Mouse (Mus musculus) hindbrain, embryonic 12.5 days (tissue): Measurements from ENCODE around the gene Eme1. TPM values are rescaled to one million over a fixed set of nuclear protein-coding genes. Genes with fewer than 3 reads are reported as not detected.

Source experiments
- ATAC-seq: fragments of 200-750 bp; cut with Nextera tagmentation; 2 replicates; pipeline ENCODE4 v1.8.0; 2017; ENCODE audit warnings: moderate TSS enrichment; ENCODE audit not compliant: low FRiP score
- H3K27ac ChIP-seq: fragments of 300-500 bp; sonication (generic); 2 replicates; pipeline ENCODE4 v1.5.1; 2016; ENCODE audit warnings: mild to moderate bottlenecking
- H3K27me3 ChIP-seq: fragments of 300-500 bp; sonication (generic); 2 replicates; pipeline ENCODE4 v1.6.1; 2016; ENCODE audit warnings: mild to moderate bottlenecking
- H3K36me3 ChIP-seq: fragments of 300-500 bp; sonication (generic); 2 replicates; pipeline ENCODE4 v1.6.1; 2016; ENCODE audit warnings: mild to moderate bottlenecking
- H3K4me1 ChIP-seq: fragments of 300-500 bp; sonication (generic); 2 replicates; pipeline ENCODE4 v1.6.1; 2016
- H3K4me2 ChIP-seq: fragments of 300-500 bp; sonication (generic); replicated peaks from 2 replicates; pipeline ENCODE4 v1.6.1; 2016; ENCODE audit warnings: mild to moderate bottlenecking
- H3K4me3 ChIP-seq: fragments of 300-500 bp; sonication (generic); 2 replicates; pipeline ENCODE4 v1.5.1; 2016; ENCODE audit warnings: mild to moderate bottlenecking
- H3K9ac ChIP-seq: fragments of 300-500 bp; sonication (generic); 2 replicates; pipeline ENCODE4 v1.6.1; 2016; ENCODE audit warnings: mild to moderate bottlenecking, moderate library complexity
- H3K9me3 ChIP-seq: fragments of 300-500 bp; sonication (generic); replicated peaks from 2 replicates; pipeline ENCODE4 v1.6.1; 2016; ENCODE audit warnings: mild to moderate bottlenecking
- WGBS: fragments of 180-500 bp; shearing (Covaris S2); methylation state at CpG from one replicate; pipeline ENCODE4 v1.1.7; 2016; 5-methylcytosine and 5-hydroxymethylcytosine counted together
- polyA plus RNA-seq: library from polyadenylated mRNA; unstranded; fragments of >200 nt; fragmentation: Nextera tagmentation; extraction: Ambion mirVana; gene quantifications from 2 replicates; pipeline ENCODE4 v1.2.1, GENCODE M21; 2016

The Eme1 gene
- polyA plus RNA-seq, 1 experiment from 2014 or later: 21.3 TPM

DNA sequence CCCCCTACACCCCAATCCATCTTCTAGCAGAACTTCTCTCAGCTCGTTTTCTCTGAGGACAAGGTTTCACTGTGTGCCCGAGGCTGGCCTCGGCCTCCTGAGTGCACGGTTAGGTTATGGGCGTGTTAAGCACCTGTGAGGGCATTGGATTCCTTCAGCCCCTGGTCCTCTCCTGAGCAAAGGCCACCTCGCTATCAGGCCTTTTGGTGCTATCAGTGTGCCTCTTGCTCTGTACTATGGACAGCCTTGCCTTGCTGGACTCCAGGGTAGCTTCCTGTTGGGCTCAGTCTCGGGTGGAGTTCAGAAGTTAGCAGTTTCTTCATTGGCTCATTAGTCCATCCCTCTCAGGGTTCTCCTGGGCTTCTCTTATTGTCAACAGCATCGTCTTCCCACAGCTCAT, 20.8 kb downstream of the Eme1 start:
- ATAC-seq: no peak
- Histone ChIP-seq H3K36me3 (peaks cover 62% of the 10 kb centered on the region), H3K4me3 (no peak overlapping the region), H3K27ac (no peak overlapping the region), H3K4me1 (peaks cover 13% of the 10 kb centered on the region), H3K9ac (no peak overlapping the region), H3K4me2 (no peak overlapping the region), H3K27me3 (no peaks in the 10 kb centered on the region), H3K9me3 (no peaks in the 10 kb centered on the region)
- WGBS: 91% methylated on average over 8 of the region's 8 CpGs

DNA sequence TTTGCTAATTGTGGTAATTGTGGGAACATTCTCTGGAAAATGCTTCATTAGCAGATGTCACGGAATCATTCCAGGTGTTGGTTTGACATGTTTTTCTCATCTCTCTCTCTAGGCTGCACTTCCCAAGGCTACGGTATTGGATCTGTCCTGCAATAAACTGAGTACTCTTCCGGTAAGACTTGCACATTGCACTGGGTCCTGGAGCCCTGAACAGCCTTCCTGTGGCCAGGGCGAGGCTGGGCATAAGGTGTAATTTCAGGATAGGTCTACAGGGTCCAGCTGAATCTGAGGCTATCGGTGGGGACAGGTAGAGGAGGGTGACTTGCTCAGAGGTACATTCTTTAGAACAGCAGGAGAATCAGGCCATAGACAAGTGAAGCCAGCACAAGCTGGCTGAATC, 21.8 kb downstream of the Eme1 start:
- Histone ChIP-seq H3K27me3 (no peaks in the 10 kb centered on the region), H3K9ac (no peak overlapping the region), H3K4me2 (no peak overlapping the region), H3K4me1 (peaks cover 13% of the 10 kb centered on the region), H3K9me3 (no peaks in the 10 kb centered on the region), H3K36me3 (peaks cover 52% of the 10 kb centered on the region), H3K4me3 (no peak overlapping the region), H3K27ac (no peak overlapping the region)
- ATAC-seq: no peak
- WGBS: 94% methylated on average over 5 of the region's 5 CpGs

DNA sequence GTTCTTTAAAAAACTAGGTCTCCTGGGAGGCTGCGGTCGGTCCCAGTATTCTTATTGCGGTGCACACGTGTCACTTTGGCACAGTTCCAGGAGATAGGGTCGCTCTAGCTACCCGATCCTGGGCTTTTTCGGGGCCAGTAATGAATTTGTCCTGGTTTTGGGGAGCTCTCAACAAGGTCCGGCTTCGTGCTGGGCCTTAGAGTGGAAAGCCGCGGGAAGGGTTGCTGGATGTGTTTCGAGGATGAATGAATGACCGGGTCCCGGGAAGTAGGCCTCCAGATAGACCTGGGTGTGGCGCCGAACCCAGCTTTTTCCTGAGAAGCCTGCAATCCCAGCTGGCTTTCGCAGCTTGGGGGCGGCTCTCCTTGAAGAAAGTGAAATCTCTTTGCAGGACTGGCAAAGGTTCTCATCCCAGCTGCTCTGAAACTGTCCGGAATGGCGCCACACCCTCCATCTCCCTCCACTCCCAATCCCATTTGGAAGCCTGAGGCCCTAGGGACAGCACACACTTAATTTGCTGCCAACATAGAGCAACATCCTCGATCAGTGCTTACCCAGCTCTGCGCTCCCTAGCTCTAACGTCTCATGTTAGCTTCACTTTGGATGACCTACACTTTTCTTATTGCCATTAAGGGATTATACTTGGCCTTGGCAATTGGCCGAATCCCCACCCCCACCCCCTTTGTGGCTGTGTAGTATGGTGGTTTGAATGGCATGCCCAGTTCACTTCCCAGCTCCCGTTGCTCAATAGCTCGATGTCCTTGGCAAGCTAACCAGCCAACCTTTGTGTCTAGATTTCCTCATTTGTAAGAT, 23.4 kb downstream of the Eme1 start:
- peak overlapping the region; percentile 19; the same call in 1 of the 2 replicates for H3K27ac ChIP-seq
- H3K4me2 ChIP-seq: peak overlapping the region; percentile 88
- no peaks in the 10 kb centered on the region for H3K9me3 ChIP-seq
- ATAC-seq: peak; percentile 40
- 16% methylated on average over 26 of the region's 26 CpGs for WGBS
- peaks cover 13% of the 10 kb centered on the region for H3K4me1 ChIP-seq
- peaks cover 36% of the 10 kb centered on the region for H3K36me3 ChIP-seq
- no peaks in the 10 kb centered on the region for H3K27me3 ChIP-seq
- peak overlapping the region; percentile 90 for H3K9ac ChIP-seq
- peak overlapping the region; percentile 66 for H3K4me3 ChIP-seq

DNA sequence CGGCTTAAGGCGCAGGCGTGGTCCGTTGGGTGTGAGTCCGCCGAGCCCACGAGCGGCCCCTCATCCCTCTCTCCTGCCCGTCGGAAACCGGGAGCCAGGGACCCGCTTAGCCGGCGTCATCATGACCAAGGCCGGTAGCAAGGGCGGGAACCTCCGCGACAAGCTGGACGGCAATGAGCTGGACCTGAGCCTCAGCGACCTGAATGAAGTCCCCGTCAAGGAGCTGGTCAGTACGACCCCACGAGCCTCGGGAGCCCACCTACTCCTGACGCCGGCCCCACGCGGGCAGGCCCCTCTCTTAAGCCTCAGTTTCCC, 23.9 kb downstream of the Eme1 start:
- no peak; the same call in 1 of the 2 replicates for ATAC-seq
- H3K27me3 ChIP-seq: no peaks in the 10 kb centered on the region
- peak overlapping the region; percentile 88 for H3K4me2 ChIP-seq
- H3K9ac ChIP-seq: peak overlapping the region; percentile 90
- H3K4me1 ChIP-seq: peaks cover 13% of the 10 kb centered on the region
- 0% methylated on average over 28 of the region's 28 CpGs for WGBS
- H3K36me3 ChIP-seq: peaks cover 31% of the 10 kb centered on the region
- peak overlapping the region; percentile 66 for H3K4me3 ChIP-seq
- peak overlapping the region; percentile 19; the same call in 1 of the 2 replicates for H3K27ac ChIP-seq
- no peaks in the 10 kb centered on the region for H3K9me3 ChIP-seq

DNA sequence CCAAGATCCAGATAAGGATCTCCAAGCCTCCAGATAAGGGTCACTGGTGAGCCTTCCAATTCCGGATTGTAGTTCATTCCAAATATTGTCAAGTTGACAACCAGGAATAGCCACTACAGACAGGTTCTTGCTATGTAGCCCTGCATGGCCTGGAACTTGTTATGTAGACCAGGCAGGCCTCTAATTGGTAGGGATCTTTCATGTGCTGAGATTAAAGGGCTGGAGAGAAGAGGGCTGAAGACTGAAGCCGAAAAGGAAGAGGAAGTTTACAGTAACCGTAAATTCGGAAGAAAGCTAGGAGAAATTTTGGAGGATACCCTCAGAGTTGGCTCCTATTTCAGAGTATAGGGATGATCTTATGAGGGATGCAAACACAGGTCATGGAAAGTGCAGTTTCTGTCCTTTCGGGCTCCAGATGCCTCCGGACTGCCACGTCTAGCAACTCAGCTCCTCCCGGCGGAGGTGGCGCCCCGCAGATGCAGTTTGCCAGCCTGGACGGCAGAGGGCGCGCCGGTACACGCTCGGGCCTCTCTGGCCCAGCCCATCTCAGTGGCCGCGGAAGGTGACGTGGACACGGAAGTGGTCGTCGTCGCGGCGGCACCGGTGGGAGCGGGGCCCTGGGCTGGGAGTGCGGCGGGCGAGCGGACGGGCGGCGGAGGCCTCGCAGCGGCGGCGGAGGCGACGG, 24.4 kb downstream of the Eme1 start, which contains the start of gene Lrrc59:
Gene Lrrc59 (plus strand): TSS at position 569 of the 685 bp plus-strand sequence.
- H3K4me3 ChIP-seq: peak within 1 kb of the TSS; percentile 66
- H3K4me2 ChIP-seq: peak within 1 kb of the TSS; percentile 88
- H3K4me1 ChIP-seq: peaks cover 13% of the 10 kb centered on the region
- WGBS: 7% methylated on average over 40 of the region's 41 CpGs
- peak within 1 kb of the TSS; percentile 19; the same call in 1 of the 2 replicates for H3K27ac ChIP-seq
- H3K36me3 ChIP-seq: peaks cover 26% of the 10 kb centered on the region
- peak; percentile 95 for ATAC-seq
- H3K27me3 ChIP-seq: no peaks in the 10 kb centered on the region
- no peaks in the 10 kb centered on the region for H3K9me3 ChIP-seq
- peak within 1 kb of the TSS; percentile 90 for H3K9ac ChIP-seq

DNA sequence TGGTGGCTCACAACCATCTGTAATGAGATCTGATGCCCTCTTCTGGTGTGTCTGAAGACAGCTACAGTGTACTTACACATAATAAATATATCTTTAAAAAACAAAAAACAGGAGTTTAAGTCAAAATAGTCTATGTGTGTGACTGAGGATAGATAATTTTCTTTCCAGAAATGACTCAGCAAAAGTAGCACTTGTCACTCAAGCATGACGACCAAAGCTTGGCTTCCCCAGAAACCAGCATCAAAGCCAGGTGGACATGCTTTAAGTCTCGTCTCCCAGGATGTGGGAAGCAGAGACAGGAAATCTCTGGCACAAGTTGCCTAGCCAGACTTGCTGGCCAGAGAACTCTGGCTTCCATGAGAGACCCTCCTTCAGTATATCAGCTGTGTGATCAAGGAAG, 31.6 kb downstream of the Eme1 start:
- H3K9me3 ChIP-seq: no peaks in the 10 kb centered on the region
- 76% methylated on average over 2 of the region's 2 CpGs for WGBS
- H3K27ac ChIP-seq: no peak overlapping the region
- no peak overlapping the region for H3K9ac ChIP-seq
- no peaks in the 10 kb centered on the region for H3K36me3 ChIP-seq
- H3K4me3 ChIP-seq: no peak overlapping the region
- H3K27me3 ChIP-seq: no peaks in the 10 kb centered on the region
- no peak overlapping the region for H3K4me2 ChIP-seq
- no peak for ATAC-seq
- H3K4me1 ChIP-seq: no peaks in the 10 kb centered on the region

DNA sequence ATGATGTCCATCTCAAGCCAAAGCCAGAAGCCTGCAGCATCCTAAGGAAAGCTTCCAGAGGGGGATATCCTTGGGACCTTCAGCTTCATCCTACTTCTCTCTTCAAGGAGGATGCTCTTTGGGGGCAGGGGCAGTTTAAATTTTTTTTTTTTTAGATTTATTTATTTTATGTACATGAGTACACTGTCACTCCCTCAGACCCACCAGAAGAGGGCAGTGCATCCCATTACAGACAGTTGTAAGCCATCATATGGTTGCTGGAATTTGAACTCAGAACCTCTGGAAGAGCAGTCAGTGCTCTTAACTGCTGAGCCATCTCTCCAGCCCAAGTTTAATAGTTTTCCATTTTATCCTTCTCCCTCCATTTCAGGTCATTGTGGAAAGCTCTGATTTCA, 32.3 kb downstream of the Eme1 start:
- Histone ChIP-seq H3K9me3 (no peaks in the 10 kb centered on the region), H3K27me3 (no peaks in the 10 kb centered on the region), H3K4me3 (no peak overlapping the region), H3K36me3 (no peaks in the 10 kb centered on the region), H3K9ac (no peak overlapping the region), H3K4me2 (no peak overlapping the region), H3K4me1 (no peaks in the 10 kb centered on the region), H3K27ac (no peak overlapping the region)
- ATAC-seq: no peak

DNA sequence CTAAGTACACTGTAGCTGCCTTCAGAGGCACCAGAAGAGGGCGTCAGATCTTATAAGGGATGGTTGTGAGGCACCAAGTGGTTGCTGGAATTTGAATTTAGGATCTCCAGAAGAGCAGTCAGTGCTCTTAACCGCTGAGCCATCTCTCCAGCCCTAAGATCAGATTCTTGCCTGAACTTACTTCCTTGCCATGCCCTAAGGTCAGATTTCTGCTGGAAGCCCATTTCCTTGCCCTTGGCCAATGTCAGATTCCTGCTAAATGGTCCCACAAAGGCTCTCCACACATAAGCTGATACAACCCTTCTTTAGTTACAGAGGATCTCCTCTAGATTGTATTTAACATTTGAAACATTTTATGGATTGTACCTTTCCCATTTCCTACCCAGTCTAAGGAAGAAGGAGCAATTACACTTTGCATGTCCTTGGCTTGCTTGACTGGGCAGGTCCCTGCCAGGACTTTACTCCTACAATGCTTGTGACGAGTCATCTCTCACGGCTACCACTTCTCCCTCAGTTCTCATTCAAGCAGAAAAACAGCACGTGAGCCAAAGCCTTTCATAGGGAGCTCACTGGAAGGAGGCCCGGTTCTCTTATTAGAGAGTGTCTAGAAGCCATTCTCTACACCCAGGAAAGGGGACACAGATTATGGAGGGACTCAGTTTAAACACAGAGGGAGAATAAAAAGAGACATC, 32.9 kb downstream of the Eme1 start:
- Histone ChIP-seq H3K27me3 (no peaks in the 10 kb centered on the region), H3K27ac (no peak overlapping the region), H3K4me3 (no peak overlapping the region), H3K9ac (no peak overlapping the region), H3K36me3 (no peaks in the 10 kb centered on the region), H3K4me1 (no peaks in the 10 kb centered on the region), H3K4me2 (no peak overlapping the region), H3K9me3 (no peaks in the 10 kb centered on the region)
- ATAC-seq: no peak
- WGBS: 42% methylated on average over 6 of the region's 6 CpGs

DNA sequence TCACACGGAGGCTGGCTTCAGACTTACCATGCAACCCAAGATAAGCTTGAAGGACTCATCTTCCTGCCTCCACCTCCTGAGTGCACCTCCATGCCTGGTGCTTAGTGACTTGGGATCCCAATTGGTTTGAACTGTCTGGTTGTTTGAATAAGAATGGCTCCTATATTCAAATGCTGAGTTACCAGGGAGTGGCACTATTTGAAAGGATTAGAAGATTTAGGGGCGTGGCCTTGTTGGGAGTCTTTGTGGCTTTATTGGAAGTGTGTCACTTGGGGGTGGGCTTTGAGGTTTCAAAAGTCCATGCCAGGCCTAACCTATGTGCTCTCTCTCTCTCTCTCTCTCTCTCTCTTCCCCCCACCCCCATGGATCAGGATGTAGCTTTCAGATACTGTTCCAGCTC, 36.1 kb downstream of the Eme1 start:
- Histone ChIP-seq H3K4me2 (no peak overlapping the region), H3K27me3 (no peaks in the 10 kb centered on the region), H3K9ac (no peak overlapping the region), H3K4me1 (no peaks in the 10 kb centered on the region), H3K27ac (no peak overlapping the region), H3K4me3 (no peak overlapping the region), H3K9me3 (no peaks in the 10 kb centered on the region), H3K36me3 (no peaks in the 10 kb centered on the region)
- 83% methylated on average over 2 of the region's 2 CpGs for WGBS
- no peak for ATAC-seq

DNA sequence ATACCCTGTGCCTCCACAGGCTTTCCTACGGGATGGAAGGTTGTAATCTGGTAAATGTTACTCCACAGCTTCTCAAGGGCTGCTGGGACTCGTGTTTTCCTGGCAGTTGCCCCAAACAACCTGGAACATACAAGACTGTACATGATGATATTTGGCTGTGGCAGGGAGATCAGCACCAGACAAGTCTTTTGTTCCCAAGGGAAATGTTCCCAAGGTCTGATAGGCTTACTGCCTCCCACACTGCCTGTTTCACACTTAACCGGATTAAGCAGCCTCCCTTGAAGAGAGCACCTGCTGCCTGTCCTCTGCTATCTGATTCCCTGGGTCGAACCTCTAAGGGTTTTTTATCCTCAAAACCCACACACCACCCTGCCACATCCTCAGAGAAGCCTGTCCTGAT, 38.3 kb downstream of the Eme1 start:
- 34% methylated on average over 4 of the region's 4 CpGs for WGBS
- no peaks in the 10 kb centered on the region for H3K4me1 ChIP-seq
- H3K27me3 ChIP-seq: no peaks in the 10 kb centered on the region
- no peak overlapping the region for H3K27ac ChIP-seq
- H3K4me3 ChIP-seq: no peak overlapping the region
- ATAC-seq: no peak
- H3K36me3 ChIP-seq: no peaks in the 10 kb centered on the region
- H3K9ac ChIP-seq: no peak overlapping the region
- no peaks in the 10 kb centered on the region for H3K9me3 ChIP-seq
- no peak overlapping the region for H3K4me2 ChIP-seq

DNA sequence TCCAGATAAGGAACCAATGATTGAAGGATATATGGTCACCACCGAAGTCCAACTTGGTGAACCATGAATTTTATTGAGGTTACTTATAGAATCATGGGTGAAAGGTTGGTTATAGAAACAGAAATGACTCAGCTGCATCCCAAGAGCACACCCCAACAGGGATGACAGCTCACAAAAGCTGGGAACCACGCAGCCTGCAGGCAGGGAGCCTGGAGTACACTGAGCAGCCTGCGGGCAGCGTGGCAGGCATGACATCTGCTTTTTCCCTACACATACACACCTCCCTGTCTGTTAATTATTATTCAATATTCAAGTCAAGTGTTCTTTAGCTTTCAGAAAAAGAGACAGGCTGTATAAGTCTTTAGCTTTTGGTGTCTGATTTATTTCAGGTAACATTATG, 39.2 kb downstream of the Eme1 start:
- Histone ChIP-seq H3K27ac (no peak overlapping the region), H3K9me3 (no peaks in the 10 kb centered on the region), H3K4me3 (no peak overlapping the region), H3K4me1 (no peaks in the 10 kb centered on the region), H3K36me3 (no peaks in the 10 kb centered on the region), H3K27me3 (no peaks in the 10 kb centered on the region), H3K4me2 (no peak overlapping the region), H3K9ac (no peak overlapping the region)
- WGBS: 83% methylated on average over 4 of the region's 4 CpGs
- no peak for ATAC-seq
